Mouse (Mus musculus): ENCODE results near the gene Cd5l. TPM values are rescaled to one million over a fixed set of nuclear protein-coding genes. Genes with fewer than 3 reads are reported as not detected.
A peak's percentile ranks its signal among the peaks of the same experiment; 100 is the strongest.

The Cd5l gene
- total and polyA plus RNA-seq, 3 experiments, result 0.11 to 0.17 (median 0.11) TPM

- Histone ChIP-seq H3K4me3 (replicated peaks in 1 of 3; ENCODE audit: low read depth in 2 of 3, low read length in 2 of 3, poor library complexity in 1 of 3) (peak overlapping the region in 1 of 3 experiments; percentile 43), H3K9me3 (replicated peaks; ENCODE audit: low read length) (no peaks in the 10 kb centered on the region), H3K27me3 (replicated peaks) (no peaks in the 10 kb centered on the region), H3K27ac (ENCODE audit: insufficient read depth, low read depth) (peak overlapping the region; percentile 97), H3K4me2 (ENCODE audit: insufficient read depth, low read depth, poor library complexity, severe bottlenecking) (peak overlapping the region; percentile 75; the same call in 1 of the 2 replicates), H3K9ac (ENCODE audit: insufficient read depth, low read depth) (peak overlapping the region; percentile 41), H3K79me2 (replicated peaks; ENCODE audit: control insufficient read depth, extremely low read depth, insufficient read depth, poor library complexity, severe bottlenecking) (no peaks in the 10 kb centered on the region), H3K36me3 (replicated peaks in 1 of 2; ENCODE audit: control insufficient read depth in 1 of 2, insufficient read depth in 1 of 2, low read length in 1 of 2) (peaks cover 5 to 31% of the 10 kb centered on the region in 2 experiments), H3K4me1 (ENCODE audit: control insufficient read depth in 1 of 2, insufficient read depth in 2 of 2) (peaks cover 30 to 62% of the 10 kb centered on the region in 2 experiments)
- in situ Hi-C loops (cut with MboI; ENCODE audit: low pct_ligation_motif_present, low pct_unique_long_range_greater_than_20kb, low sequenced_read_pairs) (no loop called here), dilution Hi-C loops (cut with MboI; ENCODE audit: extremely low pct_ligation_motif_present, extremely low pct_unique_long_range_greater_than_20kb, low sequenced_read_pairs) (no loop called here)
- peak; percentile 28; the same call in 1 of the 2 replicates for TF ChIP-seq TCF12 (IDR thresholded peaks at IDR 0.05; ENCODE audit: low read depth, low read length)
- peak; percentile 2; the same call in 1 of the 2 replicates for TF ChIP-seq JUND (conservative IDR thresholded peaks at IDR 0.05; ENCODE audit: low read depth, low read length)
- TF ChIP-seq MYC (IDR thresholded peaks at IDR 0.05; ENCODE audit: low read depth, low read length), result peak; percentile 92
- TF ChIP-seq MAFK (IDR thresholded peaks at IDR 0.05; ENCODE audit: insufficient replicate concordance, low read length), result 0 out of 2 replicates have a peak, but pooled peaks have one; percentile 27
- peak; percentile 39 for TF ChIP-seq USF1 (IDR thresholded peaks at IDR 0.05; ENCODE audit: low read depth, low read length)
- peak; percentile 67 for TF ChIP-seq ETS1 (conservative IDR thresholded peaks at IDR 0.05; ENCODE audit: low read depth, low read length)
- TF ChIP-seq BHLHE40 (IDR thresholded peaks at IDR 0.05; ENCODE audit: low read depth, low read length), result peak; percentile 82
- TF ChIP-seq CHD2 (IDR thresholded peaks at IDR 0.05; ENCODE audit: low read length), result no peak
- no peak for TF ChIP-seq ZKSCAN1 (IDR thresholded peaks at IDR 0.05; ENCODE audit: borderline replicate concordance, low read depth, low read length)
- peak; percentile 93 for TF ChIP-seq MAX (IDR thresholded peaks at IDR 0.05; ENCODE audit: low read length)
- TF ChIP-seq MXI1 (IDR thresholded peaks at IDR 0.05; ENCODE audit: low read depth, low read length), result peak; percentile 60; the same call in 1 of the 2 replicates
- peak; percentile 83 for TF ChIP-seq MEF2A (IDR thresholded peaks at IDR 0.05; ENCODE audit: borderline replicate concordance, low read depth, low read length)
- TF ChIP-seq SMC3 (IDR thresholded peaks at IDR 0.05; ENCODE audit: low read depth, low read length), result peak; percentile 2; the same call in 1 of the 2 replicates
- TF ChIP-seq ELF1 (IDR thresholded peaks at IDR 0.05; ENCODE audit: low read depth, low read length), result no peak
- TF ChIP-seq MAZ (IDR thresholded peaks at IDR 0.05; ENCODE audit: low read depth, low read length), result peak; percentile 67; the same call in 1 of the 2 replicates
- no peak for TF ChIP-seq JUN (IDR thresholded peaks at IDR 0.05; ENCODE audit: insufficient read depth, low read depth, low read length)
- no peak for TF ChIP-seq E2F4 (IDR thresholded peaks at IDR 0.05; ENCODE audit: insufficient replicate concordance, low read depth, low read length)
- peak; percentile 40; the same call in 1 of the 2 replicates for TF ChIP-seq EP300 (IDR thresholded peaks at IDR 0.05; ENCODE audit: low read length)
- peak; percentile 88 for DNase-seq (ENCODE audit: extremely low read depth)
Measured at GRCm38 (mm10) chr3:87381806-87382712, 24.4 kb downstream of the Cd5l start.

All from CH12.LX (cell line).